Mouse (Mus musculus) cortical plate, adult 2 months (tissue): ENCODE measurements around the gene Morc4.

ENCODE experiments used
- CTCF ChIP-seq: fragments of 200-500 bp; IDR thresholded peaks from 2 replicates; pipeline ENCODE4 v1.5.1; 2011; ENCODE audit warnings: mild to moderate bottlenecking, control low read depth, low read length; ENCODE audit not compliant: insufficient read depth; ENCODE audit errors: extremely low read depth
- POLR2A ChIP-seq: fragments of 200-500 bp; IDR thresholded peaks from 2 replicates; pipeline ENCODE4 v1.6.1; 2011; ENCODE audit warnings: mild to moderate bottlenecking, low read length, control low read depth; ENCODE audit not compliant: insufficient read depth; ENCODE audit errors: extremely low read depth

DNA sequence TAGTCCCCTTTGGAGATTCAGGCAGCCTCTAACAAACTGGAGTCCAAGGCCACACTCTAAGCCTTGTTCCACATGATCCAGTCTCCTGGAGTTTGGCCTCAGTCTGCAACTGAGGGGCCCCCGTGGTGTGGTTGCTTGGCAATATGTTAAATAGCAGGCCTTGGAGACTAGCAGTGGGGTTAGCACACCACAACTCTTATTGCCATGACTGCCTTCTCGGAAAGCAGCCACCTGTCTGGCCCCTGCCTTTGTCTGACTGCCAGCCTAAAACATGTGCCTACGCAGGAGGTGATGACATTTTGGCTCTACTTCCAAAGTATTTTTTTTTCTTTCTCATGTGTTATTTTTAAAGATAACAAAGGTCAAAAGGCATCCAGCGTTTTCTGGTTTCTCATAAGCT, 63.4 kb downstream of the Morc4 start:
- TF ChIP-seq CTCF: no peak
- TF ChIP-seq POLR2A: no peak
